Mouse (Mus musculus) forebrain, embryonic 13.5 days (tissue): ENCODE results near the gene Acbd7. TPM values are rescaled to one million over a fixed set of nuclear protein-coding genes. Genes with fewer than 3 reads are reported as not detected.

Experiments used
- polyA plus RNA-seq: library from polyadenylated mRNA; unstranded; fragments of >200 nt; fragmentation: Nextera tagmentation; extraction: Ambion mirVana; gene quantifications from 2 replicates; pipeline ENCODE4 v1.2.1, GENCODE M21; 2015

Acbd7 gene
- polyA plus RNA-seq, 1 experiment from 2014 or later = 0.58 TPM

Other genes starting within 250 kb of the Acbd7 start
- gene Fam171a1, start 221.9 kb upstream of the Acbd7 start, polyA plus RNA-seq = 26.1 and 27.8 TPM in 2 replicates
- gene Nmt2, start 52.0 kb upstream of the Acbd7 start, polyA plus RNA-seq = 84.7 and 90.2 TPM in 2 replicates
- gene Rpp38, start 3.5 kb upstream of the Acbd7 start, polyA plus RNA-seq = 15.0 and 16.5 TPM in 2 replicates
- gene Olah, start 61.0 kb downstream of the Acbd7 start, polyA plus RNA-seq = not detected in 2 replicates
- 3.6 and 5.3 TPM in 2 replicates for gene Meig1, start 86.5 kb downstream of the Acbd7 start, polyA plus RNA-seq
- 8.1 and 9.3 TPM in 2 replicates for gene Dclre1c, start 88.0 kb downstream of the Acbd7 start, polyA plus RNA-seq
- 27.0 and 28.6 TPM in 2 replicates for gene Suv39h2, start 138.9 kb downstream of the Acbd7 start, polyA plus RNA-seq
- gene Gm45902, start 176.6 kb downstream of the Acbd7 start, polyA plus RNA-seq = 7.8 and 9.2 TPM in 2 replicates
- 93.6 and 106 TPM in 2 replicates for gene Hspa14, start 176.6 kb downstream of the Acbd7 start, polyA plus RNA-seq
- gene Cdnf, start 176.9 kb downstream of the Acbd7 start, polyA plus RNA-seq = 0.20 and 0.31 TPM in 2 replicates
- 43.5 and 45.2 TPM in 2 replicates for gene Fam107b, start 234.3 kb downstream of the Acbd7 start, polyA plus RNA-seq